Mouse (Mus musculus): ENCODE measurements at regions not wholly inside any gene's neighbourhood (a gene's known extent, or its start where the extent isn't known, plus 50 kb on each side); places are given as distances from the start of the nearest gene placed in this dataset.

GRCm38 (mm10) chr15:68363058-68363735 is 1862.5 kb upstream of the Lrrc6 start:
- peak; percentile 99 for DNase-seq (ENCODE audit: low spot score)

GRCm38 (mm10) chr15:68362081-68363057 is 1861.7 kb upstream of the Lrrc6 start:
- DNase-seq (ENCODE audit: low spot score) = peak; percentile 12

- no peak for DNase-seq (ENCODE audit: low spot score)
These were observed 1860.5 kb upstream of the Lrrc6 start for GRCm38 (mm10) chr15:68360956-68361908.

GRCm38 (mm10) chr15:68359496-68359895 is 1858.8 kb upstream of the Lrrc6 start:
- no peak for DNase-seq (ENCODE audit: low spot score)

- no peak for DNase-seq (ENCODE audit: low spot score)
These were observed 1855.2 kb upstream of the Lrrc6 start for GRCm38 (mm10) chr15:68355957-68356356.

GRCm38 (mm10) chr15:68344652-68345051 is 1843.9 kb upstream of the Lrrc6 start:
- no peak for DNase-seq (ENCODE audit: low spot score)

GRCm38 (mm10) chr15:68342542-68342941 is 1841.8 kb upstream of the Lrrc6 start:
- no peak for DNase-seq (ENCODE audit: low spot score)

- no peak for DNase-seq (ENCODE audit: low spot score)
These were observed 1840.3 kb upstream of the Lrrc6 start for GRCm38 (mm10) chr15:68341056-68341455.

GRCm38 (mm10) chr15:68337264-68337663 is 1836.6 kb upstream of the Lrrc6 start:
- DNase-seq (ENCODE audit: low spot score) = no peak

GRCm38 (mm10) chr15:68335837-68336236 is 1835.1 kb upstream of the Lrrc6 start:
- no peak for DNase-seq (ENCODE audit: low spot score)

- DNase-seq (ENCODE audit: low spot score) = no peak
These were observed 1815.4 kb upstream of the Lrrc6 start for GRCm38 (mm10) chr15:68316116-68316515.
